Comparison of ENCODE assay signal across 10 mouse cellular contexts in the genomic region with DNA sequence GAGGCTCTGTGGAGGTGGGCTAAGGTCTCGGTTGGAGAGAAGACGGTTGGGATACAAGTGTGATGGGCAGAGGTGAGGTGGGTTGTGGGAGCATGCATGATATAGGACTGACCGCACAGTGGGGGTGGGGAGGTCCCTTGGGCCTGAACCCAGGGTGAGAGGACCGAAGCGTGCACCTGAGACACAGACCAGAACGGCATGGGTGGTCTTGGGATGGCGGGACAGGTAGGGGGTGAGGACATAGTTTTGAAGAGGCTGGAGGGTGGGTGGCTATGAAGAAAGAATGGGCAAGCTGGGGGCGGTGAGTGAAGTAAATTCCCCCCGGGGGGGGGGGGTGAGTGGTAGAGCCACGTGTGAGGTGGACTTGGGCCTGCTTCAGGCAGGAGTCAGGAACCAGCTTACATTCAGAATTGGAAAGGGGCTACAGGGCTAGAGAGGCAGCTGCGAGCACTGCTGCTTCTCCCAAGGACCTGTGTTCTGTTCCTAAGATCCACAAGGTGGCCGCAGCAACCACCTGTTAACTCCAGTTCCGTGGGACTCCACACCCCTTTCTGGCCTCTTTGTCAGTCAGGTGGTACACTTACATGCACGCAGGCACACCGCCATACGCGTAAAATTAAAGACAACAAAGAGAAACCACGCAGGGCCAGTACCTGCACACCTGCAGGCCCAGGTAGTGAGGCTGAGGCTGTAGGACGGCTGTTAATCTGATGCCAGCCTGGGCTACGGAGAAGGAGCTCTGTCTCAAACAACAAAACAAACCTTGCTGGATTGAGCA. TPM values are rescaled to one million over a fixed set of nuclear protein-coding genes. Genes with fewer than 3 reads are reported as not detected.
A peak's percentile ranks its signal among the peaks of the same experiment; 100 is the strongest.
DNase-seq lines count a peak whose midpoint lies in the region; ATAC-seq and TF ChIP-seq lines count a peak whose summit lies in the region.
"Had no signal": no experiment of that assay in that cellular context is flagged by ENCODE, and none has a peak within 500 bp of the region (broad histone marks: within the 10 kb centered on the region; RNA-seq: fewer than 3 reads in every experiment).

No protein-coding gene starts in this region.

- no peak for TF ChIP-seq CTCF in intestine, postnatal 0 days (IDR thresholded peaks at IDR 0.05; ENCODE audit: low read depth)

- ATAC-seq in kidney, embryonic 15.5 days (replicated peaks; ENCODE audit: low FRiP score) = no peak
- peak; percentile 16; the same call in 1 of the 2 replicates for ATAC-seq in intestine, postnatal 0 days

- in situ Hi-C loops in ES-E14 (cut with MboI; ENCODE audit: low sequenced_read_pairs in 2 of 2, unreplicated experiment in 2 of 2) = no loop called here

- no peak overlapping the region for H3K4me2 ChIP-seq in kidney, embryonic 15.5 days
- no peak overlapping the region for H3K4me2 ChIP-seq in intestine, postnatal 0 days (replicated peaks; ENCODE audit: low read depth)

- H3K9me3 ChIP-seq in kidney, embryonic 15.5 days (replicated peaks) = no peaks in the 10 kb centered on the region
- no peaks in the 10 kb centered on the region for H3K9me3 ChIP-seq in ES-E14 (ENCODE audit: control insufficient read depth, insufficient read depth, low read depth, low read length)
- no peaks in the 10 kb centered on the region for H3K9me3 ChIP-seq in intestine, postnatal 0 days (ENCODE audit: control insufficient read depth)

- no peaks in the 10 kb centered on the region for H3K36me3 ChIP-seq in kidney, embryonic 15.5 days
- peaks cover 10% of the 10 kb centered on the region for H3K36me3 ChIP-seq in ES-E14 (ENCODE audit: control insufficient read depth, insufficient read depth, low read length, poor library complexity, severe bottlenecking)
- H3K36me3 ChIP-seq in intestine, postnatal 0 days (ENCODE audit: control insufficient read depth, insufficient read depth) = no peaks in the 10 kb centered on the region

- H3K27me3 ChIP-seq in kidney, embryonic 15.5 days = no peaks in the 10 kb centered on the region
- H3K27me3 ChIP-seq in intestine, postnatal 0 days (replicated peaks; ENCODE audit: control insufficient read depth, insufficient read depth, low read length) = no peaks in the 10 kb centered on the region

- no peak overlapping the region for H3K4me3 ChIP-seq in kidney, embryonic 15.5 days (replicated peaks)
- H3K4me3 ChIP-seq in ES-E14 (ENCODE audit: insufficient read depth in 1 of 2, low read depth in 1 of 2, low read length in 2 of 2, poor library complexity in 1 of 2, severe bottlenecking in 1 of 2) = peak overlapping the region; percentile 4 to 71; a peak in 2 of 4 replicates
- H3K4me3 ChIP-seq in intestine, postnatal 0 days (ENCODE audit: low read depth, low read length) = no peak overlapping the region

- WGBS in kidney, embryonic 15.5 days = 63% methylated on average over 20 of the region's 20 CpGs
- 61% methylated on average over 20 of the region's 20 CpGs for WGBS in intestine, postnatal 0 days

- peak overlapping the region; percentile 41; the same call in 1 of the 2 replicates for H3K27ac ChIP-seq in kidney, embryonic 15.5 days
- H3K27ac ChIP-seq in ES-E14 (ENCODE audit: insufficient read depth, low read depth, low read length, poor library complexity, severe bottlenecking) = peak overlapping the region; percentile 38
- no peak overlapping the region for H3K27ac ChIP-seq in intestine, postnatal 0 days (ENCODE audit: low read depth, low read length)

- peak; percentile 37 to 42 for DNase-seq in cerebellum, postnatal 10 days
- no peak for DNase-seq in cerebellum, postnatal 36 days
- DNase-seq in kidney, postnatal 10 days = no peak
- DNase-seq in ES-E14 (ENCODE audit: low read depth, low spot score) = no peak
- DNase-seq in natural killer cell, adult 2 months (ENCODE audit: low spot score in 2 of 2) = no peak
- DNase-seq in MN1 (ENCODE audit: low spot score) = no peak
- DNase-seq: cerebellum, adult 8-10 months had no signal

- no peak overlapping the region for H3K9ac ChIP-seq in kidney, embryonic 15.5 days
- no peak overlapping the region for H3K9ac ChIP-seq in ES-E14 (ENCODE audit: insufficient read depth, low read depth, low read length, poor library complexity, severe bottlenecking)
- H3K9ac ChIP-seq in intestine, postnatal 0 days (ENCODE audit: low read depth, low read length) = no peak overlapping the region

- H3K4me1 ChIP-seq in kidney, embryonic 15.5 days = peaks cover 68% of the 10 kb centered on the region
- peaks cover 1 to 42% of the 10 kb centered on the region in 2 experiments for H3K4me1 ChIP-seq in ES-E14 (ENCODE audit: control insufficient read depth in 2 of 2, insufficient read depth in 2 of 2, low read length in 2 of 2, poor library complexity in 1 of 2)
- peaks cover 10% of the 10 kb centered on the region; the same call in 1 of the 2 replicates for H3K4me1 ChIP-seq in intestine, postnatal 0 days (replicated peaks; ENCODE audit: control insufficient read depth, insufficient read depth, low read length)

TF ChIP-seq in ES-E14, 5 proteins besides CTCF, POLR2A, EP300 and RAD21:
- TF ChIP-seq HCFC1 (IDR thresholded peaks at IDR 0.05; ENCODE audit: borderline replicate concordance, insufficient read depth, low read length) = no peak
- no peak for TF ChIP-seq MAFK (IDR thresholded peaks at IDR 0.05; ENCODE audit: insufficient read depth, low read depth, low read length)
- no peak for TF ChIP-seq ZNF384 (IDR thresholded peaks at IDR 0.05; ENCODE audit: low read depth, low read length)
- no peak for TF ChIP-seq ZC3H11A (IDR thresholded peaks at IDR 0.05; ENCODE audit: borderline replicate concordance, low read depth, low read length)
- no peak for TF ChIP-seq CHD2 (IDR thresholded peaks at IDR 0.05; ENCODE audit: low read depth, low read length)
TF ChIP-seq in ES-E14: peak in this region for 0.

RNA-seq across cellular contexts. Expression of gene Ak1, which starts 5.9 kb away (rescaled TPM):
- polyA plus RNA-seq in kidney, embryonic 15.5 days (2015; fragmentation: Nextera tagmentation; extraction: Ambion mirVana) = 32.6 and 34.4 TPM in 2 replicates
- total RNA-seq in ES-E14 (2012; rRNA removed) = 77.4 and 90.8 TPM in 2 replicates
- polyA plus RNA-seq in intestine, postnatal 0 days (2015; fragmentation: Nextera tagmentation; extraction: Ambion mirVana) = 10.5 and 12.1 TPM in 2 replicates
- total RNA-seq: megakaryocyte, adult 5-6 weeks had no signal

RNA-seq across cellular contexts. Expression of gene Eng, which starts 18.9 kb away (rescaled TPM):
- polyA plus RNA-seq in kidney, embryonic 15.5 days (2015; fragmentation: Nextera tagmentation; extraction: Ambion mirVana) = 71.9 and 82.1 TPM in 2 replicates
- 18.3 and 36.8 TPM in 2 replicates for total RNA-seq in ES-E14 (2012; rRNA removed)
- 32.2 and 34.1 TPM in 2 replicates for polyA plus RNA-seq in intestine, postnatal 0 days (2015; fragmentation: Nextera tagmentation; extraction: Ambion mirVana)

RNA-seq across cellular contexts. Expression of gene St6galnac6, which starts 27.9 kb away (rescaled TPM):
- 17.0 and 17.6 TPM in 2 replicates for polyA plus RNA-seq in kidney, embryonic 15.5 days (2015; fragmentation: Nextera tagmentation; extraction: Ambion mirVana)
- total RNA-seq in ES-E14 (2012; rRNA removed) = 18.0 and 27.2 TPM in 2 replicates
- 8.3 and 9.1 TPM in 2 replicates for polyA plus RNA-seq in intestine, postnatal 0 days (2015; fragmentation: Nextera tagmentation; extraction: Ambion mirVana)

RNA-seq across cellular contexts. Expression of gene St6galnac4, which starts 40.6 kb away (rescaled TPM):
- polyA plus RNA-seq in kidney, embryonic 15.5 days (2015; fragmentation: Nextera tagmentation; extraction: Ambion mirVana) = 22.3 and 23.2 TPM in 2 replicates
- total RNA-seq in ES-E14 (2012; rRNA removed) = 9.4 and 14.8 TPM in 2 replicates
- polyA plus RNA-seq in intestine, postnatal 0 days (2015; fragmentation: Nextera tagmentation; extraction: Ambion mirVana) = 5.7 and 6.6 TPM in 2 replicates

RNA-seq across cellular contexts. Expression of gene 9430097D07Rik, which starts 52.0 kb away (rescaled TPM):
- 0.10 and 0.17 TPM in 2 replicates for polyA plus RNA-seq in kidney, embryonic 15.5 days (2015; fragmentation: Nextera tagmentation; extraction: Ambion mirVana)
- total RNA-seq in ES-E14 (2012; rRNA removed) = 0.37 and 0.71 TPM in 2 replicates
- polyA plus RNA-seq in intestine, postnatal 0 days (2015; fragmentation: Nextera tagmentation; extraction: Ambion mirVana) = 0.14 TPM in 1 of 2 replicates, not detected in the other
- total RNA-seq: megakaryocyte, adult 5-6 weeks had no signal

Comparison
In these comparisons a context has a peak if more than half of its experiments do, and no peak if none do; other contexts are left out.
1. DNase-seq: peak in cerebellum, postnatal 10 days (2 of 2); none in cerebellum, postnatal 36 days (0 of 2), kidney, postnatal 10 days (single experiment), ES-E14 (single experiment), natural killer cell, adult 2 months (0 of 2) and MN1 (single experiment).
2. H3K4me3 ChIP-seq: peak in ES-E14 (2 of 2); none in kidney, embryonic 15.5 days (single experiment) and intestine, postnatal 0 days (single experiment).